Mouse (Mus musculus) MEL (cell line): Measurements from ENCODE around the gene Esrra.

ENCODE experiments used
- BHLHE40 ChIP-seq: IDR thresholded peaks from 2 replicates; pipeline ENCODE4 v1.6.1; 2012; ENCODE audit warnings: low read depth, mild to moderate bottlenecking, inconsistent platforms, low read length, improper control_type of control experiment, borderline replicate concordance
- CTCF ChIP-seq, 3 experiments: IDR thresholded peaks in 2 of 3; conservative IDR thresholded peaks in 1 of 3; 2 replicates each; pipeline ENCODE4 v1.5.1; 2011 to 2012; ENCODE audit warnings: low read length in 3 of 3, low read depth in 2 of 3, mild to moderate bottlenecking in 2 of 3, improper control_type of control experiment in 1 of 3, inconsistent platforms in 1 of 3, mixed read lengths in 1 of 3, moderate library complexity in 1 of 3; ENCODE audit not compliant: control insufficient read depth in 1 of 3, insufficient read depth in 1 of 3, poor library complexity in 1 of 3, severe bottlenecking in 1 of 3
- KAT2A ChIP-seq: conservative IDR thresholded peaks from 2 replicates; pipeline ENCODE4 v1.6.1; 2012; ENCODE audit warnings: low read depth, low read length, improper control_type of control experiment, inconsistent platforms
- POLR2AphosphoS2 ChIP-seq: IDR thresholded peaks from 2 replicates; pipeline ENCODE4 v1.6.1; 2011; ENCODE audit warnings: low read length, improper control_type of control experiment
- ZNF384 ChIP-seq: IDR thresholded peaks from 2 replicates; pipeline ENCODE4 v1.6.1; 2012; ENCODE audit warnings: low read depth, mild to moderate bottlenecking, inconsistent platforms, low read length, improper control_type of control experiment

- TF ChIP-seq BHLHE40 (no peak), CTCF (IDR thresholded peaks at IDR 0.05 in 2 of 3, conservative IDR thresholded peaks at IDR 0.05 in 1 of 3; ENCODE audit: control insufficient read depth in 1 of 3, insufficient read depth in 1 of 3, low read depth in 2 of 3, low read length in 3 of 3, poor library complexity in 1 of 3, severe bottlenecking in 1 of 3) (no peak), ZNF384 (no peak), KAT2A (no peak), POLR2AphosphoS2 (no peak)
Measured at GRCm38 (mm10) chr19:6904846-6905245, 16.8 kb downstream of the Esrra start.
